Mouse (Mus musculus) urinary bladder, postnatal 0 days (tissue): Measurements from ENCODE around the gene Prpf38a. TPM values are rescaled to one million over a fixed set of nuclear protein-coding genes. Genes with fewer than 3 reads are reported as not detected.

Experiments used
- polyA plus RNA-seq: library from polyadenylated mRNA; unstranded; fragments of >200 nt; fragmentation: Nextera tagmentation; extraction: Ambion mirVana; gene quantifications from 2 replicates; pipeline ENCODE4 v1.2.1, GENCODE M21; 2015

Prpf38a gene
- 43.4 and 49.3 TPM in 2 replicates for polyA plus RNA-seq

DNA sequence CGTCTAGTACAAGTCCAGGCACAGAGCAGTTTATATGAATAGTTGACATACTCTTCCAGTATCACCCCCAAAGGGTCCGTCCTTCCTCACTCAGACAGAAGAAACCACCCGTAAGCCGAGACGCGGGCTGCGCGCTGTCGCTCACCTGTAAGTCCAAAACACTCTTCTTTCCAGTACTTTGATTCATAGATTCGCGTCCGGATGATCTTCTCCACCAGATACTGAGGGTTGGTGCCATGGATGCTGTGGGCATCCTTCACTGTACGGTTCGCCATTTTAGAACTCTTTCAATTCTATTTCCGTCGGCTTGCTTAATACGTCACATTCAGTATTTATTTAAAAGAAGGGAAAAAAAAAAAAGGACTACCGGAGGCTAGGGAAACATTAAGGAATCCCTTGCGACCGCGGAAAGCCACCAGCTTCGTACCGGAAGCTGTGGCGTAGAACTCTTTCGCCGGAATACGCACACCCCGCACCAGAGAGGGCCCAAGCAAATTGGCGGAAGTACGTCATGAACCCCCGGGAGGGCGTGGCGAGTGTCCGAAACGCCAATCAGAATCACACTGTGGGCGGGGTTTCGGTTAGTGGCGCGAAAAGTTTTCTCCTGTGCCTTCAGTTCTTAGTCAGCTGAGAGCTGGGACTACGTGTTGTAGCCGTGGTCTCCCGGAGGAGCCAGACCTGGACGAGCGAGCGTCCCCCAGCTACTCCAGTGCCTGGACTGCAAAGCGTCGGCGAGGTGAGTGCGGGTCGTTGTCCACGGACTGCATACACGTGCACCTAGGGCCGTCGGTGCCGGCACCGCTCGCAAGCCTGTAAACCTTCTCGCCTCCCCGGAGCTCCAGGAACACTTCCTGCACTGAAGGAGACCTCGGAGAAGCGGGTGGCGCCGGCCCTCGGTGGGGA lies at the start of gene Prpf38a, which contains the start of gene Orc1:
TSS of gene Prpf38a (minus strand) at position 497 of the 903 bp plus-strand sequence.
TSS of gene Orc1 (plus strand) at position 584 of the 903 bp plus-strand sequence.

DNA sequence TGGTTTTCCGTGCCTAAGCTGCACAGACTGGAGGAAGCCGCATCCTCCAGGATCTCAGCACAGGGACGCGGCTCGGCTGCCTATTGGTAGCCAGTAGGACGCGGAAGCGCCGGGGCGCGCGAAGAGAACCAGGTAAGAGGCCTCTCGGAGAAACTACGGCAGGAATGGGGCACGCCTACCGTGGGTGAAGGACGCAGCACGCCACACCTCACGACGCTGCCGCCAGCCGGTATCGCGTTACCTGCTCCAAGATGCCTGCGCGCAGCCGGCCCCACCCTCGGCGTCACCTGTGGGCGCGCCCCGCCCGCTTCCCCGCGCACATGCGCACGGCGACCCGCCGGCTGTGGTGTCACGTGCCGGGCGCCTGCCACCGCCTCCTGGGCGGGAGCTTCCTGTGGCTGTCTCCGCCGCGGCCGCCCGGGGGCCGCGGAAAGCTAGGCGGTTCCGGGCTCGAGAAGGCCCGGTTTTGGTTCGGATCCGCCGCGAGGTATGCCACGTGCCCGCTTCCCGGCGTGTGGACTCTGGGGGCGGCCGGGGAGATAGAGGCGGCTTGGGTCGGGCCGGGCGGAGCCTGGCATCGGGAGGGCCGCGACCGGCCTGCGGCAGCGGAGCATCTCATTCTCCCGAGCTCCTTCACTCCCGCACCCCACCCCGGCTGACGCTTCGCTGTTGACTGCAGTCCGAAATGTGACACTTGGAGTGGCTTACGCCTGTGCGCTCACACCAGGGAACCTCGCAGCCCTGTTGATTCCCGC lies 40.6 kb upstream of the Prpf38a start, which contains the start of gene Cc2d1b:
TSS of gene Cc2d1b (plus strand) at position 354 of the 755 bp plus-strand sequence.

Other genes with a start within 250 kb of the Prpf38a start
- gene Shisal2a, start 196.0 kb downstream of the Prpf38a start, polyA plus RNA-seq, result not detected in 2 replicates
- gene Gpx7, start 172.4 kb downstream of the Prpf38a start, polyA plus RNA-seq, result 65.2 and 79.7 TPM in 2 replicates
- 21.4 and 22.4 TPM in 2 replicates for gene Tut4, start 119.9 kb downstream of the Prpf38a start, polyA plus RNA-seq
- gene Orc1, start 87 bp upstream of the Prpf38a start, polyA plus RNA-seq, result 2.4 and 3.7 TPM in 2 replicates
- 19.0 and 22.9 TPM in 2 replicates for gene Cc2d1b, start 40.6 kb upstream of the Prpf38a start, polyA plus RNA-seq
- gene 3110021N24Rik, start 140.3 kb upstream of the Prpf38a start, polyA plus RNA-seq, result 0.37 and 0.70 TPM in 2 replicates
- gene Zfyve9, start 201.5 kb upstream of the Prpf38a start, polyA plus RNA-seq, result 2.1 TPM in 2 replicates